In the genomic region with DNA sequence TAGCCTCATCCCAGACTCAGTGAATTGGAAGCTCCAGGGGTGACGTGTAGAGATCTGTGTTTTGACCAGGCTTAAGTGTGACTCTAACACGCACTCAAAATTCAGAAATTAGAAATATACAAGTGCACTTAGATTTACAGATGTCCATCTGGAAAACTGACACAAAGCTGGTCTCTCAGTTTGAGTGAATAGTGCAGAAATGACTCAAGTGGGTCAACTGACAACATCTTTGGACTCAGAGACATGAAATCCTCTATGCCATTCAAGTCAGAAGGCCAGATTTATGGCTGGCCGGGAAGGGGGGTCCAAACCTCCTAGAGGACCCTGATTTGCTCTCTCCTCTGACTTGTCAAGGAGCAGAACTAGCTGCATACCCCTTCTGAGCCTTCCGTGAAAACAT, we compare ENCODE assay signal across 16 mouse cellular contexts.
"Had no signal": no experiment of that assay in that cellular context is flagged by ENCODE, and none has a peak within 500 bp of the region (broad histone marks: within the 10 kb centered on the region; RNA-seq: fewer than 3 reads in every experiment).

No protein-coding gene starts in this region.

- DNase-seq: retina, postnatal 1 day; right cerebral cortex, adult 18-20 months; right cerebral cortex, postnatal 14 days; right cerebral cortex, postnatal 25 days; right cerebral cortex, postnatal 4 days; spleen, adult 18-20 months; thymus, adult 18-20 months; thymus, adult 2 months; thymus, postnatal 14 days; thymus, postnatal 25 days; thymus, postnatal 36 days; thymus, postnatal 4 days had no signal

- H3K9ac ChIP-seq: neural tube, embryonic 13.5 days; neural tube, embryonic 15.5 days; stomach, embryonic 15.5 days had no signal

- H3K27me3 ChIP-seq: neural tube, embryonic 13.5 days; neural tube, embryonic 15.5 days; stomach, embryonic 15.5 days had no signal

- H3K4me2 ChIP-seq: neural tube, embryonic 13.5 days; neural tube, embryonic 15.5 days; stomach, embryonic 15.5 days had no signal

- H3K9me3 ChIP-seq: neural tube, embryonic 13.5 days; neural tube, embryonic 15.5 days; stomach, embryonic 15.5 days had no signal

- H3K36me3 ChIP-seq: neural tube, embryonic 13.5 days; neural tube, embryonic 15.5 days; stomach, embryonic 15.5 days had no signal

- H3K4me3 ChIP-seq: neural tube, embryonic 13.5 days; neural tube, embryonic 15.5 days; stomach, embryonic 15.5 days had no signal

- H3K27ac ChIP-seq: neural tube, embryonic 13.5 days; neural tube, embryonic 15.5 days; stomach, embryonic 15.5 days; stomach, postnatal 0 days had no signal
